Mouse (Mus musculus) cerebellum, postnatal 14 days (tissue): Measurements from ENCODE around the gene Bzw1.

Experiments used
- DNase-seq, 2 experiments: peaks; one replicate each; pipeline ENCODE4 v3.0.0; 2021; ENCODE audit warnings: mixed read lengths in 2 of 2

Bzw1 gene

GRCm38 (mm10) chr1:58397731-58398130, 5.0 kb downstream of the Bzw1 start:
- no peak for DNase-seq

GRCm38 (mm10) chr1:58401396-58401795, 8.7 kb downstream of the Bzw1 start:
- DNase-seq = no peak

DNA sequence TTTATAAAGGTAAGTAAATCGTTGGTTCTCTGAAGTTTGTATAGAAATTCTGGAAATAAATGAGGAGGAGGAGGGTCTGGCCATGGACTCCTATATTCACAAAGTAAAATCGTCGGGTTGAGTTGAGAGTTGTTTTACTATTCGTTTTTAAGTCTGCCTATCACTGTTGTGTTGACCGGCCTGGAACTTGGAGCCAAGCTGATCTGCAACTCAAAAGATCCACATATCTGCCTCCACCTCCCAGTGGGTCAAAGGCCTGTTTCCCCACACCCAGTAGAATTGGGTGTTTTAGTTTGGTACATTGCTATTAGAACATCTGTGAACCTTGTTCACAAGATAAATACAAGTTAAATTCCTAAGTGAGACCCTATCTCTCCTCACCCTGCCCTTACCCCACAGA, 11.0 kb downstream of the Bzw1 start:
- DNase-seq = no peak

- no peak for DNase-seq
These were observed 14.6 kb downstream of the Bzw1 start for GRCm38 (mm10) chr1:58407321-58407720.

DNA sequence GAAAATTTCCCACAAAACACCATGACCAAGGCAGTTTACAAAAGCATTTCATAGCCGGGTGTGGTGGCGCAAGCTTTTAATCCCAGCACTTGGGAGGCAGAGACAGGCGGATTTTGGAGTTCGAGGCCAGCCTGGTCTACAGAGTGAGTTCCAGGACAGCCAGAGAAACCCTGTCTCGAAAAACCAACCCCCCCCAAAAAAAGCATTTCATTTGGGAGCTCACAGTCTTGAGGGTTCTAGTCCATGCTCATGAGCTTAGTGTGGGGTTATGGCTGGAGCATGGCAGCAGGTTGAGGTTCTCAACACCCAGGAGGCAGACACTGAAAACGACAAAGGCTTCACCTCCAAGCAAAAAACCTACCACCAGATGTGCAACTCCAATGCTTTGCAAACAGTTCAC, 15.4 kb downstream of the Bzw1 start:
- DNase-seq = no peak

- DNase-seq = no peak
These were observed 17.0 kb downstream of the Bzw1 start for GRCm38 (mm10) chr1:58409553-58410197.

- DNase-seq = no peak
These were observed 17.5 kb downstream of the Bzw1 start for GRCm38 (mm10) chr1:58410198-58410588.

DNA sequence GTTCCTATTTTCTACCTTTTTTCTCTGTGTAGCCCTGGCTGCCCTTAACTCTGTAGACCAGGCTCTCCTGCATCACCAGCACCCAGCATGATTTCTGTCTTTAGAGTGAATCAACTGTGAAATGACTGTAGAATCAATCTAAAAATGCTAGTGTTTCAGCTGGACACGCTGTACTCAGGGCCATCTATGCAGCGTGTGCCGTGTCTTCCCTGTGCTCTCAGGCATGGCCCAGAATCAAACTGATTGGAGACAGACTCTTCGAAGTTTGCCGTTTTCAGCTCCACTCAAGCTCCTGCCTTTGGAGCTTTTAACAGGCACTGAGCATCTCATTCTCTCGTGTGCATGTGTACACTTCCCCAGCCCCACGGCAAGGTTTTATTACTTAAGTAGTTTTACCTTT, 18.1 kb downstream of the Bzw1 start:
- DNase-seq = no peak

- DNase-seq = no peak
These were observed 22.7 kb downstream of the Bzw1 start for GRCm38 (mm10) chr1:58415442-58415841.

GRCm38 (mm10) chr1:58416048-58416447, 23.4 kb downstream of the Bzw1 start:
- DNase-seq = no peak

DNA sequence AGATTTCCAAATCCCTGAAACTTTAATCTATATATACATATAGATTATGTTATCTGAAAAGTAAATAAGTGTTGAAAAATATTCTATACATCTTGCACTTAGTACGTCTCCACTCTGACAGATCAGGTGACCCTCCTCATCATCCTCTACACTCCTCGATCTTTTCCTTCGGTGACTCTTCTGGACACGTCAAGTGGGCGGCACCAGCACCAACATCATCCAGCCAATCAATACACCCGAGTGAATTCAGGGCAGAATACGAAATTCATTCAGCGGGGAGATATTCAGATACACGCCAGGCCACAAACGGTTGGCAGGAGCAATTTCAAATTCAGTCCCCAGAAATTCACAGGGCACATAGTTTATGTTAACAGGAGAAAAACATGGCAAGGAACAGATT, 27.3 kb downstream of the Bzw1 start:
- no peak for DNase-seq

DNA sequence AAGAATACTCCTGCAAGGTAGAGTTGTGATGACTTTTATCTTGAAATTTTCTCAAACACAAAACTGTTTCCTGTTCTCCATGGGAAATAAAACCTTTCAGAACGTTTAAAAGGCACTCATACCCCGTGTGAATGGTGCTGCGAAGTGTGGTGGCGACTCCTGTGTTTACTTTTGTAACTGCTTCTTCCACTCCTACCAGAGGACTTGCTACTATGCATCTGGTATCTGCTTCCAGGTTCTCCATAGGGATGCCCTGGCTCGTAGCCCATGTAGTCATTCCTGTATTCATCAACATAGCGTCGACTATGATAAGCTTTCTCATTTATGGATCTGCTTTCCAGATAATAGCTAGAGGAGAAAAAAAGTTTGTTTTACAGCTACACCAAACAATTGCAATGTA, 28.3 kb downstream of the Bzw1 start:
- peak; percentile 76 to 77 for DNase-seq

- DNase-seq = peak; percentile 35 to 37
These were observed 30.2 kb downstream of the Bzw1 start for GRCm38 (mm10) chr1:58422879-58423278.

DNA sequence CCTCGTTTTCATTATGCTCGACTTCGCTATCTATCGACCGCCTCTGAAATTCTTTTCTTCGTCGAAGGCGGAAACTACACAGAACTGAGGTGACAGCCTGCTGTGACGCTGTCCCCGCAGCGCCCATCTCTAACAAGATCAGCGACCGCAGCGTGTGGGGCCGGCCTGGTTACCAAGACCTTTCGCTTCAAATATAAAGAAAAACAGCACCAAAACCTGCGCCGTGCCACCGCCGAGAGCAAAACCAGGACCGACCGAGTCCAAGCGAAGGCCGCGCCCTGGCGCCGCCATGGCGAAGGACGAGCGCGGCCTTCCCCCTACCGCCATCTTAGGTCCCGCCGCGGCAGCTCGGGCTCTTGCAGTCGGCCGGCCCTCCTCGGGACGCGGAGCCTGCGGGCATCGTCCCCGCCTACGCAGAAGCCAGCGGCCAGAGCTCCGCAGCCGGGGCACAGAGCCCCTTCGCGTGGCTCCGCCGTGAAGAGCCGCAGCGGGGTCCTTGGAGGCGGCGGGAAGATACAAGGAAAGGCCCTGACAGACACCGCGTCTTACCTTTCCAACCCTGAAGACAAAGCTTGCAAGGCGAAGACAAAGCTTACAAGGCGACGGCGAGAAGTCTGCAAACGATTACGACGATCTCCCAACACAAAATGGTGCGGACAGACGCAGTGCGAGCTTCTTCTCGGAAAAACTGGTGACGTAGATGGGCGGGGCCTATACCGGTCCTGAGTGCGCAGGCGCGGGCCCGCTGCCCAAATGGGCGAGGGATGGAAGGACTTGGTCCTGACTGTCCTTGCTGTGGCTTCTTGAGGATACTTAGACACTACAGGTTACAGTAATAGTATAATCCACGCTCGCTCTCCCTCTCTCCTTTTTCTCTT, 30.9 kb downstream of the Bzw1 start, which contains the start of gene Clk1:
Gene Clk1 (minus strand): TSS at position 696 of the 878 bp plus-strand sequence.
- peak; percentile 99 to 100 for DNase-seq

- no peak for DNase-seq
These were observed 31.9 kb downstream of the Bzw1 start for GRCm38 (mm10) chr1:58424551-58424950.

GRCm38 (mm10) chr1:58444691-58445090, 52.0 kb downstream of the Bzw1 start:
- DNase-seq = no peak

GRCm38 (mm10) chr1:58445143-58445722, 52.5 kb downstream of the Bzw1 start, which contains the start of the genes Nif3l1 and Ppil3:
Gene Nif3l1 (plus strand): TSS chr1:58445151.
Gene Ppil3 (minus strand): TSS chr1:58445486.
- peak; percentile 83 to 84 for DNase-seq

DNA sequence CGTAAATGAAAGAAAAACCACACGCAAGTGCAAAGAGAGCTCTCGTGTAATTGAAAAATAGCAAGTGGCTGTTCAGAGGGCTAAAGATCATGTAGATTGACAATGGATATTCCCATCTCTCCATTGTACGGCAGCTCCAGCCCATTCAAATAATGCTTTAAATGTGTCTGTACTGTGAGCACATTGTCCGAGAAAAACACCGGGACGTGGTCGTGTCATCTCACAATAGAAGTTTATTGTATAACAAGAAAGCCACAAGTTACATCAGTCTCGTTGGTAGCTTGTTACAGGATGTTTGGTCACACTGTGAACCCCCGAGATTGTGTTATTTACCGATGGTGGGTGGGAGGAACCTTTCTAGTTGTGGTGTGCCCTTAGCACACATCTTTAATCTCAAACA, 53.2 kb downstream of the Bzw1 start:
- no peak for DNase-seq

DNA sequence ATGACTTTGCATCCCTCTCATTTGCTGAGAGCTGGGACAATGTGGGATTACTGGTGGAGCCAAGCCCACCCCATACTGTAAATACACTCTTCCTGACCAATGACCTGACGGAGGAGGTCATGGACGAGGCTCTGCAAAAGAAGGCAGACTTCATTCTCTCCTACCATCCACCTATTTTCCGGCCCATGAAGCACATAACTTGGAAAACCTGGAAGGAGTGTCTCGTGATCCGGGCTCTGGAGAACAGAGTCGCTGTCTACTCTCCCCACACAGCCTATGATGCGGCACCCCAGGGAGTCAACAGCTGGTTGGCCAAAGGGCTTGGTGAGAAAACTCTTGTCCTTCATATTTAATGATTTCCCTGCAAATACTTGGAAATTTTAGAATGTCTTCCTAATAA, 55.1 kb downstream of the Bzw1 start:
- no peak for DNase-seq

DNA sequence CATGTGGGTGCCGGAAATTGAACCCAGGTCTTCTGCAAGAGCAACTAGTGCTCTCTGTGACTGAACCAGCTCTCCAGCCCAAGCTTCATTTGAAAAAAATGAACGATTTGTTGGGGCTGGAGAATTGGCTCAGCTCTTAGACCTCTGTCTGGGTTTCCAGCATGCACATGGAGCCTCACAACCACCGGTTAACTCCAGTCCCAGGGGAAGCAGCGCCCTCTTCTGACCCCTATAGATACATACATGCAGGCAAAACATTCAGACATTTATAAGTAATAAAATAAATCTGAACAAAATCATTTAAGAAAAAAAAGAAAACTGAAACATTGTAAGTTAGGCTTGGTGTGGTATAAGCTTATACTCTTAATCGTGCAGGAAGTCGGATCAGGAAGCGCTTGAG, 55.7 kb downstream of the Bzw1 start:
- DNase-seq = no peak

GRCm38 (mm10) chr1:58454316-58454715, 61.6 kb downstream of the Bzw1 start:
- no peak for DNase-seq
